Mouse (Mus musculus): Measurements from ENCODE around the gene Jkamp.
A peak's percentile ranks its signal among the peaks of the same experiment; 100 is the strongest.
"Not testable (repeated sequence)": the region's sequence is repeated elsewhere in the genome, so short reads cannot be mapped to it uniquely, and the experiment has no call there.

The Jkamp gene

GRCm38 (mm10) chr12:72085329-72086165, at the start of gene Jkamp, which contains the start of gene L3hypdh:
Gene Jkamp, plus strand, starts transcription at chr12:72085589.
Gene L3hypdh, minus strand, starts transcription at chr12:72085439.
- peak; percentile 99 for DNase-seq (ENCODE audit: low spot score)

GRCm38 (mm10) chr12:72036097-72036661, 49.2 kb upstream of the Jkamp start:
- DNase-seq (ENCODE audit: low spot score) = no peak

- no peak for DNase-seq (ENCODE audit: low spot score)
These were observed 48.3 kb upstream of the Jkamp start for GRCm38 (mm10) chr12:72037049-72037448.

GRCm38 (mm10) chr12:72038866-72039265, 46.5 kb upstream of the Jkamp start:
- no peak for DNase-seq (ENCODE audit: low spot score)

GRCm38 (mm10) chr12:72039501-72039900, 45.9 kb upstream of the Jkamp start:
- DNase-seq (ENCODE audit: low spot score) = no peak

GRCm38 (mm10) chr12:72041238-72041637, 44.2 kb upstream of the Jkamp start:
- no peak for DNase-seq (ENCODE audit: low spot score)

GRCm38 (mm10) chr12:72047513-72047912, 37.9 kb upstream of the Jkamp start:
- DNase-seq (ENCODE audit: low spot score) = no peak

- not testable (repeated sequence) for DNase-seq (ENCODE audit: low spot score)
These were observed 35.2 kb upstream of the Jkamp start for GRCm38 (mm10) chr12:72050156-72050555.

GRCm38 (mm10) chr12:72050821-72051220, 34.6 kb upstream of the Jkamp start:
- DNase-seq (ENCODE audit: low spot score) = no peak

- no peak for DNase-seq (ENCODE audit: low spot score)
These were observed 32.8 kb upstream of the Jkamp start for GRCm38 (mm10) chr12:72052571-72052970.

GRCm38 (mm10) chr12:72053303-72053702, 32.1 kb upstream of the Jkamp start:
- DNase-seq (ENCODE audit: low spot score) = peak; percentile 73

- no peak for DNase-seq (ENCODE audit: low spot score)
These were observed 31.5 kb upstream of the Jkamp start for GRCm38 (mm10) chr12:72053851-72054250.

GRCm38 (mm10) chr12:72057780-72058179, 27.6 kb upstream of the Jkamp start:
- no peak for DNase-seq (ENCODE audit: low spot score)

GRCm38 (mm10) chr12:72069626-72070326, 15.6 kb upstream of the Jkamp start:
- peak; percentile 67 for DNase-seq (ENCODE audit: low spot score)

GRCm38 (mm10) chr12:72070327-72071269, 14.8 kb upstream of the Jkamp start, which contains the start of gene Gpr135:
Gene Gpr135, minus strand, starts transcription at chr12:72071125.
- peak; percentile 94 for DNase-seq (ENCODE audit: low spot score)

GRCm38 (mm10) chr12:72078248-72078647, 7.1 kb upstream of the Jkamp start:
- no peak for DNase-seq (ENCODE audit: low spot score)

GRCm38 (mm10) chr12:72081961-72082360, 3.4 kb upstream of the Jkamp start:
- no peak for DNase-seq (ENCODE audit: low spot score)

GRCm38 (mm10) chr12:72082370-72082769, 3.0 kb upstream of the Jkamp start:
- DNase-seq (ENCODE audit: low spot score) = peak; percentile 28

GRCm38 (mm10) chr12:72083265-72083664, 2.1 kb upstream of the Jkamp start:
- DNase-seq (ENCODE audit: low spot score) = no peak

- peak; percentile 62 for DNase-seq (ENCODE audit: low spot score)
These were observed 947 bp upstream of the Jkamp start for GRCm38 (mm10) chr12:72084261-72085023.

- DNase-seq (ENCODE audit: low spot score) = peak; percentile 76
These were observed 413 bp upstream of the Jkamp start for GRCm38 (mm10) chr12:72085024-72085328.
